Mouse (Mus musculus) bone marrow, adult 2 months (tissue): ENCODE results near the gene Prss28.

ENCODE experiments used
- CTCF ChIP-seq: fragments of 200-500 bp; IDR thresholded peaks from 2 replicates; pipeline ENCODE4 v1.5.1; 2011; ENCODE audit warnings: low read length, control low read depth; ENCODE audit not compliant: control insufficient read depth, insufficient read depth
- POLR2A ChIP-seq: fragments of 200-500 bp; IDR thresholded peaks from 2 replicates; pipeline ENCODE4 v1.6.1; 2011; ENCODE audit warnings: low read depth, mild to moderate bottlenecking, control low read depth, low read length, borderline replicate concordance; ENCODE audit not compliant: control insufficient read depth

DNA sequence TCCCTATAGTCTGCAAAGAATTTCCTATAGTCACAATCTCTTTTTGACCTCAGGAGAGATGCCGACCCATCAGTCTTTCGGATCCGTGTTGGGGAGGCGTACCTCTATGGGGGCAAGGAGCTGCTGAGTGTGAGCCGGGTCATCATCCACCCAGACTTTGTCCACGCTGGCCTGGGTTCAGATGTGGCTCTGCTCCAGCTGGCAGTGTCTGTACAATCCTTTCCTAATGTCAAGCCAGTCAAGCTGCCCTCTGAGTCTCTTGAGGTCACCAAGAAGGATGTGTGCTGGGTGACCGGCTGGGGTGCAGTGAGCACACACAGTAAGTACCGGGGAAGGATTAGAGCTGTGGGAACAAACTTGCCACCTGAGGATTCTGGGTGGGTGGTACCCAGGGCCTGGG, 12.4 kb downstream of the Prss28 start:
- no peak for TF ChIP-seq POLR2A
- no peak for TF ChIP-seq CTCF
